Mouse (Mus musculus): Measurements from ENCODE around the gene Dgke. TPM values are rescaled to one million over a fixed set of nuclear protein-coding genes. Genes with fewer than 3 reads are reported as not detected.

The Dgke gene
- polyA plus RNA-seq, 1 experiment from 2014 or later = 5.5 TPM

DNA sequence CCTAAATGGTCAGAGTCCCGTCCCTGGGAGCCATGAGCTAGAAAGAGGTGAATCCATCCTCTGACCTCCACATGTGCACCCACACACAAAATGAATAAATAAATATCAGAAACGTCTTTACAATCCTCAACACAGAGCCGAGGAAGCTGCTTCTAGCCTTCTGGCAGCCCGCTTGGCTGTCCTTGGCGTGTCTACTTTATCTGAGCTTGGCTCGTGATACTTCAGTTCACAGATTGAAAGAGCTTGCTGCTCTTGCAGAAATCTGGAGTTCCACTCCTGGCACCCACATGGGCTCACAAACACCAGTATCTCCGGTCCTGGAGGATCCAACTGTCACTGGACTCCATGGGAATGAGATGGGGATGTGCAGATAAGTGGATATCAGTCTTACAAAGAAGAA is 45.0 kb downstream of the Dgke start:
- Histone ChIP-seq H3K9me3 (no peaks in the 10 kb centered on the region), H3K9ac (replicated peaks) (no peak overlapping the region; the same call in 1 of the 2 replicates), H3K36me3 (no peaks in the 10 kb centered on the region), H3K4me2 (no peak overlapping the region), H3K4me3 (replicated peaks) (no peak overlapping the region), H3K27ac (no peak overlapping the region), H3K27me3 (no peaks in the 10 kb centered on the region), H3K4me1 (replicated peaks) (0 out of 2 replicates have a peak, but pooled peaks cover 8% of the 10 kb centered on the region)
- 85% methylated on average over 7 of the region's 7 CpGs for WGBS
- ATAC-seq (ENCODE audit: insufficient number of reproducible peaks, insufficient read depth, low FRiP score, low TSS enrichment, low read depth) = no peak

DNA sequence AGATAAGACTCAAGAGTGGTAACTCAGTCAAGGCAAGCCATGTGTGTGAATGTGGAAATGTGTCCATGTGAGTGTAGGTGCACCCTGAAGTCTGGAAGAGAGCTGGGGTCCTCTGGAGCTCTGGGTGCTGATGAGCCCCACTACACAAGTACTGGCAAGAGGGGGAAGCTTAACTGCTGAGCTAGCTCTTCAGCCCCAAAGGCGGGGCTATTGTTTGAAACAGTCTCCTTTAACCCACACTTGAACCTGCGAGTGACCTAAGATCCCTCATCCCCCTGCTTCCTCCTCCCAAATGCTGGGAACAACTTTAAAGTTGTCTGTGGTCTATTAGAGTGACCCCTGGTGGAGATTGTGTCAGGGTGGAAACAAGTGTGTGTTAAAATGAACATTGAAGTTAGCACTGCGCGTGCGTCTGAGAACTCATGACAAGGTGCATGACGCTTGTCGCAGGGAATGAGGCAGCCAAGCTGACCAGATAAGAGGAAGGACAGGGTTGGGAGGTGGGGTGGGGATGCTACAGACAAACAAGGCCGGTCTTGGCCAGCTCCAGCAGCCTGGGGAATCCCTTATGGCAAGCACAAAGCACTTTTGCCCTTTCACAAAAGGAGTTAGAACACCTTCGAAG is 45.9 kb downstream of the Dgke start:
- ATAC-seq (ENCODE audit: insufficient number of reproducible peaks, insufficient read depth, low FRiP score, low TSS enrichment, low read depth) = no peak
- Histone ChIP-seq H3K4me1 (replicated peaks) (0 out of 2 replicates have a peak, but pooled peaks cover 8% of the 10 kb centered on the region), H3K9ac (replicated peaks) (no peak overlapping the region), H3K4me2 (no peak overlapping the region), H3K27me3 (no peaks in the 10 kb centered on the region), H3K36me3 (no peaks in the 10 kb centered on the region), H3K9me3 (no peaks in the 10 kb centered on the region), H3K4me3 (replicated peaks) (no peak overlapping the region), H3K27ac (no peak overlapping the region)
- 77% methylated on average over 9 of the region's 9 CpGs for WGBS

GRCm38 (mm10) chr11:89017514-89018182 is 49.0 kb downstream of the Dgke start:
- no peak for ATAC-seq (ENCODE audit: insufficient number of reproducible peaks, insufficient read depth, low FRiP score, low TSS enrichment, low read depth)
- WGBS = 88% methylated on average over 9 of the region's 9 CpGs
- no peak overlapping the region for H3K4me2 ChIP-seq

GRCm38 (mm10) chr11:89012241-89012640 is 54.4 kb downstream of the Dgke start:
- H3K4me2 ChIP-seq = no peak overlapping the region
- 78% methylated on average over 5 of the region's 5 CpGs for WGBS

More at GRCm38 (mm10) chr11:89017514-89018182, 49.0 kb downstream of the Dgke start:
- Histone ChIP-seq H3K36me3 (no peaks in the 10 kb centered on the region), H3K9me3 (no peaks in the 10 kb centered on the region), H3K27ac (no peak overlapping the region), H3K4me3 (replicated peaks) (no peak overlapping the region), H3K4me1 (replicated peaks) (no peaks in the 10 kb centered on the region), H3K9ac (replicated peaks) (no peak overlapping the region), H3K27me3 (no peaks in the 10 kb centered on the region)

GRCm38 (mm10) chr11:89009496-89009895 is 57.2 kb downstream of the Dgke start:
- H3K9ac ChIP-seq (replicated peaks) = no peak overlapping the region
- H3K4me1 ChIP-seq (replicated peaks) = no peaks in the 10 kb centered on the region
- H3K4me3 ChIP-seq (replicated peaks) = no peak overlapping the region
- no peak overlapping the region for H3K4me2 ChIP-seq
- ATAC-seq (ENCODE audit: insufficient number of reproducible peaks, insufficient read depth, low FRiP score, low TSS enrichment, low read depth) = no peak
- H3K27me3 ChIP-seq = no peaks in the 10 kb centered on the region
- H3K27ac ChIP-seq = no peak overlapping the region
- WGBS = 80% methylated on average over 7 of the region's 7 CpGs
- H3K36me3 ChIP-seq = no peaks in the 10 kb centered on the region
- no peaks in the 10 kb centered on the region for H3K9me3 ChIP-seq

More at GRCm38 (mm10) chr11:89012241-89012640, 54.4 kb downstream of the Dgke start:
- no peak overlapping the region for H3K9ac ChIP-seq (replicated peaks)
- H3K4me1 ChIP-seq (replicated peaks) = no peaks in the 10 kb centered on the region
- no peaks in the 10 kb centered on the region for H3K36me3 ChIP-seq
- H3K9me3 ChIP-seq = no peaks in the 10 kb centered on the region
- no peak for ATAC-seq (ENCODE audit: insufficient number of reproducible peaks, insufficient read depth, low FRiP score, low TSS enrichment, low read depth)
- H3K4me3 ChIP-seq (replicated peaks) = no peak overlapping the region
- no peak overlapping the region for H3K27ac ChIP-seq
- no peaks in the 10 kb centered on the region for H3K27me3 ChIP-seq

- H3K27me3 ChIP-seq = no peaks in the 10 kb centered on the region
These were observed 57.6 kb downstream of the Dgke start for GRCm38 (mm10) chr11:89009066-89009465.

DNA sequence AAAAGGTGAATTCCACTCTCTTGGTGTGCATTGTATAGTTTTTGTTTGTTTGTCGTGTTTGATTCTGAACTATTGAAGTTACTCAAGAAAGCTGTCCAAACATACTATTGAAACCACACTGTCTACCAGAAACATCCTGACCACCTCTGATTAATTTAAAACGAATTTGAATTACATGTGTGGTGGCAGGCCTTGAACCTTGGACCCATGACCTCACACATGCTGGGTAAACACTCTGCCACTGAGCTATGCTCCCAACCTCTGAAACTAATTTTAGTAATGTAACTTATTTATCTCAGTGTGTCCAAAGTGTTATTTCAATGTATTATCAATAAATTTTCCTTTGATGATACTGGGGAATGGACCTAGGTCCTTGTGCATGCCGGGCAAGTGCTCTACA is 59.1 kb downstream of the Dgke start:
- H3K4me1 ChIP-seq (replicated peaks) = no peaks in the 10 kb centered on the region
- H3K4me2 ChIP-seq = no peak overlapping the region
- no peaks in the 10 kb centered on the region for H3K27me3 ChIP-seq
- no peaks in the 10 kb centered on the region for H3K36me3 ChIP-seq
- no peaks in the 10 kb centered on the region for H3K9me3 ChIP-seq
- no peak overlapping the region for H3K27ac ChIP-seq
- H3K9ac ChIP-seq (replicated peaks) = no peak overlapping the region
- 85% methylated on average over 3 of the region's 3 CpGs for WGBS
- H3K4me3 ChIP-seq (replicated peaks) = no peak overlapping the region
- no peak for ATAC-seq (ENCODE audit: insufficient number of reproducible peaks, insufficient read depth, low FRiP score, low TSS enrichment, low read depth)

More at GRCm38 (mm10) chr11:89009066-89009465, 57.6 kb downstream of the Dgke start:
- no peak overlapping the region for H3K9ac ChIP-seq (replicated peaks)
- H3K4me3 ChIP-seq (replicated peaks) = no peak overlapping the region
- no peak overlapping the region for H3K27ac ChIP-seq
- no peaks in the 10 kb centered on the region for H3K36me3 ChIP-seq
- 87% methylated on average over 9 of the region's 9 CpGs for WGBS
- H3K9me3 ChIP-seq = no peaks in the 10 kb centered on the region
- ATAC-seq (ENCODE audit: insufficient number of reproducible peaks, insufficient read depth, low FRiP score, low TSS enrichment, low read depth) = no peak
- H3K4me2 ChIP-seq = no peak overlapping the region
- no peaks in the 10 kb centered on the region for H3K4me1 ChIP-seq (replicated peaks)

DNA sequence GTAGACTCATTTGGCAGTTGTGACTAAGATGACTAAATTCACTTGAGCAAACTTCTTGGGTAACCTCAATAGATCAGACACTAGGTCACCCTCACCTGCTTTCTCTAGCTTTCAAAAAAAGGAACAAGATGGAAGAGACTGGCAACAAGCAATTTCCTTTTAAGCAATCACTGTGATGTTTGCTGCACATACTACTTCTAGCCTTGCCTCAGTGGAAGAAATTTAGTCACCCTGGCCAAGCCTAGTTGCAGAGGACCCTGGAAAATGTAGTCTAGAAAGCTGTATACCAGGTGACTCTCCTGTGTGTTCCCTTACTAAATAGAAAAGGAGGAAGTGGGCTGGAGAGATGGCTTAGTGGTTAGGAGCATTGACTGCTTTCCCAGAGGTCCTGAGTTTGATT is 60.2 kb downstream of the Dgke start:
- Histone ChIP-seq H3K36me3 (no peaks in the 10 kb centered on the region), H3K27me3 (0 out of 2 replicates have a peak, but pooled peaks cover 1% of the 10 kb centered on the region)
- no peak for ATAC-seq (ENCODE audit: insufficient number of reproducible peaks, insufficient read depth, low FRiP score, low TSS enrichment, low read depth)

GRCm38 (mm10) chr11:89005473-89005872 is 61.2 kb downstream of the Dgke start:
- H3K9me3 ChIP-seq = no peaks in the 10 kb centered on the region
- WGBS = 58% methylated on average over 5 of the region's 5 CpGs
- H3K9ac ChIP-seq (replicated peaks) = no peak overlapping the region
- peaks cover 8% of the 10 kb centered on the region for H3K27me3 ChIP-seq
- H3K27ac ChIP-seq = no peak overlapping the region
- no peak overlapping the region for H3K4me2 ChIP-seq
- no peaks in the 10 kb centered on the region for H3K36me3 ChIP-seq
- no peaks in the 10 kb centered on the region for H3K4me1 ChIP-seq (replicated peaks)
- no peak overlapping the region for H3K4me3 ChIP-seq (replicated peaks)
- ATAC-seq (ENCODE audit: insufficient number of reproducible peaks, insufficient read depth, low FRiP score, low TSS enrichment, low read depth) = no peak

More for the DNA sequence above, 60.2 kb downstream of the Dgke start:
- Histone ChIP-seq H3K9ac (replicated peaks) (no peak overlapping the region), H3K4me3 (replicated peaks) (no peak overlapping the region), H3K9me3 (no peaks in the 10 kb centered on the region), H3K4me1 (replicated peaks) (no peaks in the 10 kb centered on the region), H3K27ac (no peak overlapping the region), H3K4me2 (no peak overlapping the region)

DNA sequence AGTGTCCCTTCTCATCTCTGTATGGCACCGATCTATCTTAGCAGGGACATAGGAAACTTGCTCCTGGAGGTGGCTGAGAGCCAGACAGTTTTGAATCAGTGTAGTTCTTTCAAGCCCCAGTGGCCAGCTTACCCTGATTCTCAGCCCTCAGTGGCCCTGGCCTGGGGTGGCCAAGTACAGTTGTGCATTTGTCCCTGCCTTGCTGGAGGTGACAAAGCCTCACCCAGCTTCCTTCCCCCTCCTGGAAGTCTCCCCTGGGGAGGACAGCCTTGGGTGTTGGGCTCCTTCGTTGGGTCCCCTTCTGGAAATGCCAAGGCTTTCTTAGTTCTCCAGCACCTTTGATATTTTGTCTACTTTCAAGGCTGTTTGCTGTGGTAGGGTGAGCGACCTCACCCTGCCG is 62.9 kb downstream of the Dgke start:
- no peak for ATAC-seq (ENCODE audit: insufficient number of reproducible peaks, insufficient read depth, low FRiP score, low TSS enrichment, low read depth)
- no peak overlapping the region for H3K27ac ChIP-seq
- H3K4me2 ChIP-seq = no peak overlapping the region
- no peaks in the 10 kb centered on the region for H3K36me3 ChIP-seq
- no peak overlapping the region for H3K9ac ChIP-seq (replicated peaks)
- 0 out of 2 replicates have a peak, but pooled peaks cover 3% of the 10 kb centered on the region for H3K4me1 ChIP-seq (replicated peaks)
- no peaks in the 10 kb centered on the region for H3K9me3 ChIP-seq
- H3K27me3 ChIP-seq = peaks cover 25% of the 10 kb centered on the region
- WGBS = 66% methylated on average over 4 of the region's 4 CpGs
- no peak overlapping the region for H3K4me3 ChIP-seq (replicated peaks)

DNA sequence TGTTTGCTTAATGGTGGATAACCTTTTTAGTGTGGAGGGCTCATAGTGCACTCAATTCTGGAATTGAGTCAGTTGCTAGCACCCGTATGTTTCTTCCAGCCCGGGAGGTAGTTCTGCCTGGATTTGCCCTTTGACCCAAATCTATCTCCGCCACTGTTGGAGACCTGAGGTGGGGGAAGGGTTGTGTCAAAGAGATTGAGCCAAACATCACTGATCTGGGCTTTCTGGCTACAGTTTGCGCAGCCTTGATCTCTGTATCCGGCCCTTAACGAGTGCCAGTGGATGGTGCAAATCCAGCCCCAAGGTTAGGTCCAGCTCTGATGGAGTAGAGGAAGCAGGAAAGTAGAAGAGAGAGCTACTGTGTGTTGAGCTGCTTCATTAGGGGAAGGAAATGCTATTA is 63.6 kb downstream of the Dgke start:
- Histone ChIP-seq H3K9me3 (no peaks in the 10 kb centered on the region), H3K27ac (no peak overlapping the region), H3K4me3 (replicated peaks) (no peak overlapping the region), H3K9ac (replicated peaks) (no peak overlapping the region), H3K27me3 (peaks cover 32% of the 10 kb centered on the region), H3K4me1 (replicated peaks) (0 out of 2 replicates have a peak, but pooled peaks cover 3% of the 10 kb centered on the region), H3K36me3 (no peaks in the 10 kb centered on the region), H3K4me2 (no peak overlapping the region)
- no peak for ATAC-seq (ENCODE audit: insufficient number of reproducible peaks, insufficient read depth, low FRiP score, low TSS enrichment, low read depth)
- 25% methylated on average over 6 of the region's 6 CpGs for WGBS

Measured in limb, embryonic 12.5 days (tissue).